Mouse (Mus musculus): ENCODE results near the gene Mup16.
"Not testable (repeated sequence)": the region's sequence is repeated elsewhere in the genome, so short reads cannot be mapped to it uniquely, and the experiment has no call there.

Gene Mup16

DNA sequence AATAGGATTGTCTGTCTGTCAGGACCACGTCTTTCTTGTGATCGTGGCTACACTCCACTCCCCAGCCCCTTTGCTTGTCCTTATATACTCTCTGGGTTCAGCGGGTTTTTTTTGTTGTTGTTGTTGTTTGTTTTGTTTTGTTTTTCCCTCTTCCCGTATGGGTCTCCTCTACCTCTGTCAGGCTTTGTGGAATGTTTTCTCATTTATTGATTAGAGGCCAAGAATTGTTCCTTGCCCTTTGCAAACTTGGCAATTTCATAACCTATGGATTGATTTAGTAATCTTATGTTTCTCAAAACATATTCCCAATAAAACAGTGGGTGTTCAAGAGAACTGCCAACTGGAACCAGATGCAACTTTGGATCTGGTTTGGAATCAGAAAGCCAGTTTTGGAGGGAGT is at the start of gene Mup16:
Mup16 (minus strand) TSS at position 101 of the 400 bp plus-strand sequence.
- DNase-seq (ENCODE audit: low read depth in 2 of 2, low spot score in 2 of 2) = not testable (repeated sequence)

DNA sequence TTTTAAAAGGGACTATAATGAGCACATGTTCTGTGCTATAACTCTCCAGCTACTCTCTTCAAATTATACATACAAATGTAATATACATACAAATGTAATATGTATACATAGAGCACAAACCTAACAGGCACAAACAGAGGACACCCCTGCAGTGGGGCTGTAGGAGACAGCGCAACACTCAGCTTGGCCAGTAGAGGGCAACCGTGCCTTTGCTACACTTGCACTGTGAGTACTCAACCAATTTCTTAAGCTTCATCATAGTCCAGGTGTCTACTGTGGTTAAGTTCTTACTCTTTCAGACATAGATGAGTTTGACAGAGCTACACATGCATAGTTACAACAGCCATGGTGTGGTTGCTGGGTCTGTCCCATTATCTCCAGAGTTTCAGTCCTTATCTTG is 36.6 kb upstream of the Mup16 start:
- DNase-seq (ENCODE audit: low read depth in 2 of 2, low spot score in 2 of 2) = not testable (repeated sequence)

All from CD8-positive naive resting alpha-beta T cell, adult 2 months (primary cell).